Mouse (Mus musculus) lung, postnatal 0 days (tissue): ENCODE data around the gene Notch3.

Experiments used
- CTCF ChIP-seq: IDR thresholded peaks from 2 replicates; pipeline ENCODE4 v1.5.1; 2016; ENCODE audit warnings: antibody characterized with exemption, mild to moderate bottlenecking
- EP300 ChIP-seq: IDR thresholded peaks from 2 replicates; pipeline ENCODE4 v1.6.1; 2016; ENCODE audit warnings: antibody characterized with exemption, mild to moderate bottlenecking, control low read depth

DNA sequence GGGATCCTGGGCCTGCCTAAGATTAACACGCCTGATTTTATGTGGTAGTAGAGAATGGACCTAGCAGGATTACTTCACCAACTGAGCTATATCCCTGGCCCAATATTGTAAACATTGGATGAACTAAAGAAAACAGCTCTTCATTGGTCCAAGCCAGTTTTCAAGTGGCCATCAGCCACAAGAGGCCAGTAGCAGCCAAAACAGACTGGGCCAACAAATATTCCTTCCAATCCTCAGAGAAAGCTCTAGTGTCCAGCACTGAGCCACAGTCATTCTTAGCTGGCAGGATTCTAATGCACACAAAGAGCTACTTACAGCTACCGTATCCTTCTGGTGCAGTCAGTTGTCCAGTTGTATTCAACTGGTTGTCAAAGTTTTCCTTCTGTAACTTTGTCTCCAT, 39.5 kb downstream of the Notch3 start:
- TF ChIP-seq CTCF, result no peak
- TF ChIP-seq EP300, result no peak
